Mouse (Mus musculus) C2C12 (cell line): Measurements from ENCODE around the gene Hmbs. TPM values are rescaled to one million over a fixed set of nuclear protein-coding genes. Genes with fewer than 3 reads are reported as not detected.
"Not testable (repeated sequence)": the region's sequence is repeated elsewhere in the genome, so short reads cannot be mapped to it uniquely, and the experiment has no call there.

Source experiments
- H3K27me3 ChIP-seq: one replicate; pipeline ENCODE4 v1.6.1; 2011; ENCODE audit not compliant: control insufficient read depth, insufficient read depth, insufficient read length
- H3K36me3 ChIP-seq: one replicate; pipeline ENCODE4 v1.6.1; 2011; ENCODE audit not compliant: control insufficient read depth, insufficient read depth
- H3K4me3 ChIP-seq: one replicate; pipeline ENCODE4 v1.5.1; 2011; ENCODE audit warnings: mild to moderate bottlenecking, control low read depth; ENCODE audit not compliant: poor library complexity, insufficient read depth, severe bottlenecking
- H3K79me2 ChIP-seq: one replicate; pipeline ENCODE4 v1.6.1; 2011; ENCODE audit not compliant: control insufficient read depth, insufficient read depth
- H3K79me3 ChIP-seq: one replicate; pipeline ENCODE4 v1.6.1; 2011; ENCODE audit warnings: low read depth, control low read depth
- H3ac ChIP-seq: one replicate; pipeline ENCODE3; 2011; ENCODE audit warnings: low read depth; ENCODE audit not compliant: control insufficient read depth, insufficient read length
- CEBPB ChIP-seq: IDR thresholded peaks from one replicate; pipeline ENCODE4 v1.6.1; 2011; ENCODE audit warnings: low read depth, mild to moderate bottlenecking, control low read depth, moderate library complexity
- CTCF ChIP-seq: IDR thresholded peaks from one replicate; pipeline ENCODE4 v1.5.1; 2011; ENCODE audit not compliant: control insufficient read depth, insufficient read depth, insufficient read length
- FOSL1 ChIP-seq: IDR thresholded peaks from one replicate; pipeline ENCODE4 v1.8.0; 2011; ENCODE audit warnings: mild to moderate bottlenecking, low read length; ENCODE audit not compliant: poor library complexity, insufficient read depth, severe bottlenecking
- MAX ChIP-seq: IDR thresholded peaks from one replicate; pipeline ENCODE4 v1.6.1; 2011; ENCODE audit warnings: mild to moderate bottlenecking, control low read depth
- MYOD1 ChIP-seq: IDR thresholded peaks from one replicate; pipeline ENCODE4 v1.6.1; 2011; ENCODE audit warnings: low read depth; ENCODE audit not compliant: control insufficient read depth, insufficient read length
- MYOG ChIP-seq: IDR thresholded peaks from one replicate; pipeline ENCODE4 v1.6.1; 2011; ENCODE audit not compliant: control insufficient read depth, insufficient read length; ENCODE audit errors: extremely low read depth
- USF1 ChIP-seq: IDR thresholded peaks from one replicate; pipeline ENCODE4 v1.6.1; 2011; ENCODE audit warnings: low read depth, mild to moderate bottlenecking, control low read depth, moderate library complexity
- polyA plus RNA-seq: library from polyadenylated mRNA; unstranded; fragments of >200 nt; fragmentation: generic; extraction: Trizol; gene quantifications from one replicate; pipeline ENCODE4 v1.2.1, GENCODE M21; 2012; ENCODE audit warnings: missing spikeins

Hmbs gene
- polyA plus RNA-seq, 1 experiment = 59.6 TPM

DNA sequence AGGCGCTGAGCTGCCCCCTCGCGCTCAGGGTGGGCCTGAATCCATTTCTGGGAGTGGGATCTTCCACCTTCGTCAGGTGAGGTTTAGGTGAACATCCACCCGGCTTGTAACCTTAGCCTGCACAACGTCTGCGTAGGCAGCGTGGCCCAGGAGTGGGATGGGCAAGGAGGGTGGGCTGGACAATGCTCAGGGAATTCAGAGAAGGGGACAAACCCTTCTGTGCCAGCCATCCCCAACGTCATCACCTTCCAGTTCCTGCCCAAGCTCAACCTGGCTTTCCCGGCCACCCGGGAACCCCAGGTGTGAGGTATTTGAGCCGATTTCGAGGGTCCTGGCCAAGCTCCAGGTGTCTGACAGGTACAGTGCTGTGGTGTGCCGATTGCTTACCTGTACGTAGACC, 35.8 kb upstream of the Hmbs start:
- Histone ChIP-seq H3K79me3 (peaks cover 19% of the 10 kb centered on the region), H3ac (peak overlapping the region; percentile 84), H3K79me2 (peaks cover 25% of the 10 kb centered on the region), H3K27me3 (no peaks in the 10 kb centered on the region), H3K4me3 (peak overlapping the region; percentile 82), H3K36me3 (peaks cover 36% of the 10 kb centered on the region)
- TF ChIP-seq MAX (no peak), CTCF (no peak), CEBPB (no peak), MYOD1 (no peak), USF1 (no peak), FOSL1 (no peak), MYOG (no peak)

DNA sequence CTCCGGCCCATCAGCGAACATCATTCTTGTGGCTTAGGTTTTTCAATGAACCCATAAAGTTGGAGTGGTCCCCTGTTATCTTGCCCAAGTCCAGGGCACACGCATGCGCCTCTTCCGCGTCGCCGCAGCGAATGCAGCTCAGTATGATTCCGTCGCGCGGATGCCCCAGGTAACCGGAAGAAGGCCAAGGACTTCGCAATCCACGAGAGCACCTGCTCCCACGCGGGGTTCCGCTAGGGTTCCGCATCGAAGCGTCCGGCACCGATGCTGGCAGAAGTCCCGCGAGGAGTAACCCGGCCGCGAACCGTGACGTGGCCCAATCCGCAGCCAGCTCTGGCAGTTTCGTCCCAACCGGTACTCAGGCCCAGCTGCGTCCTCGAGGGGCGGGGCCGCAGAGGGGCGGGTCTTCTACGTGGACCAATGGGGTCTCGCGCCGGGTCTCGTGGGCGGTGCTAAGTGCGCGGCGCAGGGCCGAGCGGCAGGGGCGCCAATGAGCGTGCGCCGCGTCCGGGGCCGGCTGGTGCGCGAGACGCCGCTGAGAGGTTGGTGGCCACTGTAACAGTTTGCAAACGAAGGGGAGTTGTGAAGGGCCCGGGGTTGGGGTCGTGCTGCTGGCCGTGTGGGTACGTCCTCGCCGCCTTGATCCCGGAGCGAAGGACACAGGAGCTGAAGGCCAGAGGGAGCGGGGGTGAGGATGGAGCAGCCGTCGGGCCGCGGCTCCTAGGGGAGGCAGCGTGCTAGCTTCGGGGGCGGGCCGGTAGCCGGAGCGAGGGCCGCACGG, 35.2 kb upstream of the Hmbs start, which contains the start of gene Hyou1:
TSS of gene Hyou1 (plus strand) at position 437 of the 781 bp plus-strand sequence.
- TF ChIP-seq MAX = peak; percentile 86
- TF ChIP-seq CTCF = no peak
- TF ChIP-seq MYOD1 = peak; percentile 16
- TF ChIP-seq MYOG = no peak
- Histone ChIP-seq H3K4me3 (peak within 1 kb of the TSS; percentile 82), H3K79me2 (peaks cover 25% of the 10 kb centered on the region), H3K27me3 (no peaks in the 10 kb centered on the region), H3ac (peak within 1 kb of the TSS; percentile 84), H3K36me3 (peaks cover 30% of the 10 kb centered on the region), H3K79me3 (peaks cover 19% of the 10 kb centered on the region)

GRCm38 (mm10) chr9:44378153-44378730, 34.2 kb upstream of the Hmbs start:
- no peak for TF ChIP-seq CEBPB
- TF ChIP-seq MYOG = no peak
- no peak for TF ChIP-seq CTCF
- no peak for TF ChIP-seq FOSL1
- no peak for TF ChIP-seq MYOD1
- no peak for TF ChIP-seq USF1
- TF ChIP-seq MAX = no peak
- Histone ChIP-seq H3K79me3 (peaks cover 19% of the 10 kb centered on the region), H3K27me3 (no peaks in the 10 kb centered on the region), H3K79me2 (peaks cover 25% of the 10 kb centered on the region), H3K36me3 (peaks cover 24% of the 10 kb centered on the region), H3K4me3 (peak overlapping the region; percentile 56), H3ac (peak overlapping the region; percentile 78)

DNA sequence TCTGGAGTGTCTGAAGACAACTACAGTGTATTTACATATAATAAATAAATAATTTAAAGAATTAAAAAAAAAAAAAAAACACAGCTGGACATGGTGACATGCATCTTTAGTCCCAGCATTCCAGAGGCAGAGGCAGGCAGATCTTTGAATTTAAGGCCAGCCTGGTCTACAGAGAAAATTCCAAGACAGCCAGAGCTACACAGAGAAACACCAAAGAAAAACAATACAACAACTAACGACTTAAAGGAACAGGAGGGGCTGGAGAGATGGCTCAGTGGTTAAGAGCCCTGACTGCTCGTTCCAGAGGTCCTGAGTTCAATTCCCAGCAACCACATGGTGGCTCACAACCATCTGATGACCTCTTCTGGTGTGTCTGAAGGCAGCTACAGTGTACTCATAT, 33.3 kb upstream of the Hmbs start:
- not testable (repeated sequence) for H3K27me3 ChIP-seq, H3K4me3 ChIP-seq, H3ac ChIP-seq
- Histone ChIP-seq H3K79me3 (peaks cover 19% of the 10 kb centered on the region), H3K36me3 (peaks cover 17% of the 10 kb centered on the region), H3K79me2 (peaks cover 25% of the 10 kb centered on the region)

DNA sequence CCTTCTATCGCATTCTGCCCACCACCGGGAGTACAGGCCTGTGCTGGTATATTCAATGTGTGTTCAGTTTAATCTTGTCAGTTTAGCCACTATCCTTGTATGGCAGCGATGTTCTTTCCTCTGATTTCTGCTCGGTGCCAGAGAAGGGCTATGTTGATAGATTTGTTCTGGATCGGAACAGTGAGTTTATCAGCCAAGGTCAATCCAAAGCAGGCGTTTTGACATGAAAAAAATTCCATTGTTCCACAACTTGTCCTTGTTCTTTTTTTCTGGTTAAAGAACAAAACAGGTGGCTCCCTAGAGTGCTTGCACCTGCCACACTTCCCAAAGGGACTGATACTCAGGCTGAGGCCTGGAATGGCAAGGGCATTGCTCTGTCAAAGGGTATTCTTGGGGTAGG, 32.1 kb upstream of the Hmbs start:
- H3K4me3 ChIP-seq = no peak overlapping the region
- H3K36me3 ChIP-seq = peaks cover 5% of the 10 kb centered on the region
- peaks cover 16% of the 10 kb centered on the region for H3K79me3 ChIP-seq
- no peak for TF ChIP-seq USF1
- no peak for TF ChIP-seq MYOG
- no peak for TF ChIP-seq CTCF
- TF ChIP-seq FOSL1 = no peak
- TF ChIP-seq MYOD1 = no peak
- no peak for TF ChIP-seq CEBPB
- no peak for TF ChIP-seq MAX
- H3K79me2 ChIP-seq = peaks cover 22% of the 10 kb centered on the region
- no peaks in the 10 kb centered on the region for H3K27me3 ChIP-seq
- H3ac ChIP-seq = no peak overlapping the region

DNA sequence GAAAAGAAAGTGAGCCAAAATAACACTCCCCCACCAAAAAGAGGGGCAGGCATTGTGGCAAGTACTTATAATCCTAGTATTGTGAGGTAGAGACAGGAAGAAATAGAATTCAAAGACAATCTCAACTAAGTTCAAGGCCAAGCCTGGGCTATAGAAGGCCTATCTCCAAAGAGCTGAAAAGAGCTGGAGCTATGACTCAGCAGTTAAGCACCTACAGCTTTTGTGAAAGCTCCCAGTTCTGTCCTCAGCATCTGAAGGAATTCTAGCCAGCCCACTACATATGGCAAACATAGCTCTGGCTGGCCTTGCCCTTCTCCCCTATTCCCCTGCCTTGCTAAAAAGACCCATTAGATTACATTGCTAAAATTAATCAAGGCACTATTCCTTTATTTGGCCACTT, 29.4 kb upstream of the Hmbs start:
- Histone ChIP-seq H3ac (no peak overlapping the region), H3K27me3 (no peaks in the 10 kb centered on the region), H3K36me3 (no peaks in the 10 kb centered on the region), H3K79me2 (peaks cover under 1% of the 10 kb centered on the region), H3K4me3 (no peak overlapping the region), H3K79me3 (no peaks in the 10 kb centered on the region)
- TF ChIP-seq MYOD1 = no peak
- no peak for TF ChIP-seq MAX
- no peak for TF ChIP-seq USF1
- no peak for TF ChIP-seq CEBPB
- TF ChIP-seq MYOG = no peak
- TF ChIP-seq CTCF = no peak
